Mouse (Mus musculus): ENCODE measurements around the gene Ppp1r3c. TPM values are rescaled to one million over a fixed set of nuclear protein-coding genes. Genes with fewer than 3 reads are reported as not detected.

Gene Ppp1r3c
- polyA plus RNA-seq, 1 experiment: 2.8 TPM

GRCm38 (mm10) chr19:36728741-36729460 is 7.6 kb downstream of the Ppp1r3c start:
- no peak for TF ChIP-seq CTCF (IDR thresholded peaks at IDR 0.05; ENCODE audit: borderline replicate concordance, control insufficient read depth, extremely low read depth, insufficient read depth, low read length, poor library complexity)
- TF ChIP-seq POLR2A (IDR thresholded peaks at IDR 0.05; ENCODE audit: control insufficient read depth, extremely low read depth, insufficient read depth, low read length, poor library complexity): no peak
- no peak overlapping the region for H3K27ac ChIP-seq (ENCODE audit: control insufficient read depth, insufficient read depth, low read length)
- WGBS: 92% methylated on average over 12 of the region's 12 CpGs

GRCm38 (mm10) chr19:36724970-36725369 is 11.5 kb downstream of the Ppp1r3c start:
- H3K4me3 ChIP-seq (ENCODE audit: control insufficient read depth, insufficient read depth, low read length): no peak overlapping the region
- H3K27me3 ChIP-seq (ENCODE audit: control insufficient read depth, insufficient read depth, low read length): no peaks in the 10 kb centered on the region
- no peak overlapping the region for H3K27ac ChIP-seq (ENCODE audit: control insufficient read depth, insufficient read depth, low read length)
- WGBS: 82% methylated on average over 7 of the region's 7 CpGs
- no peaks in the 10 kb centered on the region for H3K36me3 ChIP-seq (ENCODE audit: control insufficient read depth, insufficient read depth, low read length)
- DNase-seq: no peak
- no peaks in the 10 kb centered on the region for H3K4me1 ChIP-seq (replicated peaks; ENCODE audit: control insufficient read depth, insufficient read depth, low read length)
- TF ChIP-seq CTCF (IDR thresholded peaks at IDR 0.05; ENCODE audit: borderline replicate concordance, control insufficient read depth, extremely low read depth, insufficient read depth, low read length, poor library complexity) (no peak), POLR2A (IDR thresholded peaks at IDR 0.05; ENCODE audit: control insufficient read depth, extremely low read depth, insufficient read depth, low read length, poor library complexity) (no peak)

More at GRCm38 (mm10) chr19:36728741-36729460, 7.6 kb downstream of the Ppp1r3c start:
- H3K36me3 ChIP-seq (ENCODE audit: control insufficient read depth, insufficient read depth, low read length): no peaks in the 10 kb centered on the region
- no peak for DNase-seq
- no peak overlapping the region for H3K4me3 ChIP-seq (ENCODE audit: control insufficient read depth, insufficient read depth, low read length)
- H3K27me3 ChIP-seq (ENCODE audit: control insufficient read depth, insufficient read depth, low read length): no peaks in the 10 kb centered on the region
- no peaks in the 10 kb centered on the region for H3K4me1 ChIP-seq (replicated peaks; ENCODE audit: control insufficient read depth, insufficient read depth, low read length)

GRCm38 (mm10) chr19:36721139-36721538 is 15.3 kb downstream of the Ppp1r3c start:
- H3K4me1 ChIP-seq (replicated peaks; ENCODE audit: control insufficient read depth, insufficient read depth, low read length): no peaks in the 10 kb centered on the region
- no peak overlapping the region for H3K27ac ChIP-seq (ENCODE audit: control insufficient read depth, insufficient read depth, low read length)
- WGBS: 71% methylated on average over 8 of the region's 8 CpGs

GRCm38 (mm10) chr19:36716221-36716620 is 20.2 kb downstream of the Ppp1r3c start:
- WGBS: 84% methylated on average over 7 of the region's 7 CpGs
- no peak overlapping the region for H3K27ac ChIP-seq (ENCODE audit: control insufficient read depth, insufficient read depth, low read length)
- no peaks in the 10 kb centered on the region for H3K27me3 ChIP-seq (ENCODE audit: control insufficient read depth, insufficient read depth, low read length)
- TF ChIP-seq CTCF (IDR thresholded peaks at IDR 0.05; ENCODE audit: borderline replicate concordance, control insufficient read depth, extremely low read depth, insufficient read depth, low read length, poor library complexity) (no peak), POLR2A (IDR thresholded peaks at IDR 0.05; ENCODE audit: control insufficient read depth, extremely low read depth, insufficient read depth, low read length, poor library complexity) (no peak)
- no peaks in the 10 kb centered on the region for H3K36me3 ChIP-seq (ENCODE audit: control insufficient read depth, insufficient read depth, low read length)
- DNase-seq: no peak
- H3K4me3 ChIP-seq (ENCODE audit: control insufficient read depth, insufficient read depth, low read length): no peak overlapping the region
- H3K4me1 ChIP-seq (replicated peaks; ENCODE audit: control insufficient read depth, insufficient read depth, low read length): no peaks in the 10 kb centered on the region

More at GRCm38 (mm10) chr19:36721139-36721538, 15.3 kb downstream of the Ppp1r3c start:
- DNase-seq: no peak
- no peaks in the 10 kb centered on the region for H3K27me3 ChIP-seq (ENCODE audit: control insufficient read depth, insufficient read depth, low read length)
- TF ChIP-seq POLR2A (IDR thresholded peaks at IDR 0.05; ENCODE audit: control insufficient read depth, extremely low read depth, insufficient read depth, low read length, poor library complexity) (no peak), CTCF (IDR thresholded peaks at IDR 0.05; ENCODE audit: borderline replicate concordance, control insufficient read depth, extremely low read depth, insufficient read depth, low read length, poor library complexity) (no peak)
- no peak overlapping the region for H3K4me3 ChIP-seq (ENCODE audit: control insufficient read depth, insufficient read depth, low read length)
- no peaks in the 10 kb centered on the region for H3K36me3 ChIP-seq (ENCODE audit: control insufficient read depth, insufficient read depth, low read length)

- no peak for DNase-seq
- TF ChIP-seq CTCF (IDR thresholded peaks at IDR 0.05; ENCODE audit: borderline replicate concordance, control insufficient read depth, extremely low read depth, insufficient read depth, low read length, poor library complexity) (no peak), POLR2A (IDR thresholded peaks at IDR 0.05; ENCODE audit: control insufficient read depth, extremely low read depth, insufficient read depth, low read length, poor library complexity) (no peak)
- Histone ChIP-seq H3K36me3 (ENCODE audit: control insufficient read depth, insufficient read depth, low read length) (no peaks in the 10 kb centered on the region), H3K27me3 (ENCODE audit: control insufficient read depth, insufficient read depth, low read length) (no peaks in the 10 kb centered on the region), H3K27ac (ENCODE audit: control insufficient read depth, insufficient read depth, low read length) (no peak overlapping the region), H3K4me1 (replicated peaks; ENCODE audit: control insufficient read depth, insufficient read depth, low read length) (no peaks in the 10 kb centered on the region), H3K4me3 (ENCODE audit: control insufficient read depth, insufficient read depth, low read length) (no peak overlapping the region)
- 97% methylated on average over 10 of the region's 10 CpGs for WGBS
These were observed 20.9 kb downstream of the Ppp1r3c start for GRCm38 (mm10) chr19:36715591-36715990.

GRCm38 (mm10) chr19:36714492-36714891 is 22.0 kb downstream of the Ppp1r3c start:
- H3K4me1 ChIP-seq (replicated peaks; ENCODE audit: control insufficient read depth, insufficient read depth, low read length): no peaks in the 10 kb centered on the region
- no peak for DNase-seq
- H3K4me3 ChIP-seq (ENCODE audit: control insufficient read depth, insufficient read depth, low read length): no peak overlapping the region
- 75% methylated on average over 1 of the region's 1 CpGs for WGBS
- no peaks in the 10 kb centered on the region for H3K27me3 ChIP-seq (ENCODE audit: control insufficient read depth, insufficient read depth, low read length)
- no peak overlapping the region for H3K27ac ChIP-seq (ENCODE audit: control insufficient read depth, insufficient read depth, low read length)
- TF ChIP-seq CTCF (IDR thresholded peaks at IDR 0.05; ENCODE audit: borderline replicate concordance, control insufficient read depth, extremely low read depth, insufficient read depth, low read length, poor library complexity) (no peak), POLR2A (IDR thresholded peaks at IDR 0.05; ENCODE audit: control insufficient read depth, extremely low read depth, insufficient read depth, low read length, poor library complexity) (no peak)
- H3K36me3 ChIP-seq (ENCODE audit: control insufficient read depth, insufficient read depth, low read length): no peaks in the 10 kb centered on the region

All from thymus, adult 2 months (tissue).